Mouse (Mus musculus): ENCODE measurements around the gene Zfp553. TPM values are rescaled to one million over a fixed set of nuclear protein-coding genes. Genes with fewer than 3 reads are reported as not detected.

Zfp553 gene
- polyA plus RNA-seq, 1 experiment from 2014 or later = 51.9 TPM

DNA sequence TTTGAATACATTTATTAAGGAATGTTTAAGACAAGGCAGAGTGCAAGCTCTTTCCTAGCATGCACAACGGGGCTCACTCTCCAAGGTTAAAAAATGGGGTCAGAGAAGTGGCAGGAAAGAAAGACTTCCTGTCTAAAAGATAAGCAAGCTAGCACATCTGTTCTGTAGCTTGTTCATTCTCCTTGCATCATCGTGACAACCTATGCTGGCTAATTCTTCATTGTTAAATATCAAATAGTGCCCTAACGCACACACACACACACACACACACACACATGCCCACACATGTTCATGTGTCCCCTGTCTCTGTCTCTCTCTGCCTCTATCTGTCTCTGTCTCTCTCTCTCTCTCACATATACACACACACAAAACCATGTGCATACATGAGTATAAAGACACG lies 48.3 kb downstream of the Zfp553 start:
- Histone ChIP-seq H3K9ac (no peak overlapping the region), H3K27ac (replicated peaks) (no peak overlapping the region)
- no peak for ATAC-seq (ENCODE audit: low FRiP score, low read depth)

DNA sequence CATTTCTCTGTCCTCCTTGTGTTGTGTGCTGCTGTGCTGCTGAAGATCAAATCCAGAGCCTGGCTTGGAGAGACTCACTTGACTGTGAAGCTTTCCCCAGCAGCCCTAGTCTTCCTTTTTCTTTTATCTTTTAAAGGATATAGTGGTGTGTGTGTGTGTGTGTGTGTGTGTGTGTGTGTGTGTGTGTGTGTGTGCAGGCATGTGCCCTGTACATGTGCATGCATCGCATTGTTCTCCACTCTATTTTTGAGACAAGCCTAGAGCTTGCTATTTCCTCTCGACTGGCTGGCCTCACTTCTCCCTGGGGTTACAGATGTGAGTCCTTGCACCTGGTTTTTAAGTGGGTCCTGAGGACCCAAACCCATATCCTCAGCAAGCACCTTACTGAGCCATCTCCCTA lies 49.3 kb downstream of the Zfp553 start:
- no peak overlapping the region for H3K27ac ChIP-seq (replicated peaks)
- H3K4me1 ChIP-seq (replicated peaks) = no peaks in the 10 kb centered on the region
- WGBS = 86% methylated on average over 2 of the region's 2 CpGs
- no peaks in the 10 kb centered on the region for H3K27me3 ChIP-seq
- H3K4me3 ChIP-seq = no peak overlapping the region
- no peak for ATAC-seq (ENCODE audit: low FRiP score, low read depth)
- no peak overlapping the region for H3K9ac ChIP-seq
- H3K9me3 ChIP-seq = no peaks in the 10 kb centered on the region
- H3K36me3 ChIP-seq = no peaks in the 10 kb centered on the region
- H3K4me2 ChIP-seq = no peak overlapping the region

More for the DNA sequence above, 48.3 kb downstream of the Zfp553 start:
- Histone ChIP-seq H3K4me3 (no peak overlapping the region), H3K36me3 (no peaks in the 10 kb centered on the region), H3K9me3 (no peaks in the 10 kb centered on the region), H3K4me1 (replicated peaks) (no peaks in the 10 kb centered on the region), H3K4me2 (no peak overlapping the region), H3K27me3 (no peaks in the 10 kb centered on the region)
- WGBS = 85% methylated on average over 4 of the region's 4 CpGs

DNA sequence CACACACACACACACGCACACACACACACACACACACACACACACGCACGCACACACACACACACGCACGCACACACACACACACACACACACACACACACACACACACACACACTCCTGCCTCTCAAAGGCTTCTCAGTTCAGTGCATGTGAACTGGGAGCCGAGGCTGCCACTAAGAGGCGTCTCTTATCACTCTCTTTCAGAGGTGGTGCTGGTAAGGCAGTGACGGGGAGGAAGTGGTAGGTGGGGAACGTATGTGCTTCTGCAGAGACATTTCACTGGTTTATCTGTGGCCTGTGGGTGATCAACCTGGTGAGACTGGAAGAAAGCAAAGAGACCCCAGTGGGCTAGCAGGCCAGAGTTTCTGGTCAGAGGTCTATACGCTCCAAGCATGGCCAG lies 52.3 kb downstream of the Zfp553 start:
- H3K27me3 ChIP-seq = no peaks in the 10 kb centered on the region
- no peaks in the 10 kb centered on the region for H3K36me3 ChIP-seq
- no peaks in the 10 kb centered on the region for H3K9me3 ChIP-seq
- H3K9ac ChIP-seq = no peak overlapping the region
- 89% methylated on average over 7 of the region's 10 CpGs for WGBS
- no peak overlapping the region for H3K4me3 ChIP-seq
- no peaks in the 10 kb centered on the region for H3K4me1 ChIP-seq (replicated peaks)
- no peak overlapping the region for H3K4me2 ChIP-seq
- no peak overlapping the region for H3K27ac ChIP-seq (replicated peaks)
- ATAC-seq (ENCODE audit: low FRiP score, low read depth) = no peak

Other genes starting within 250 kb of the Zfp553 start
- 4.8 and 5.5 TPM in 2 replicates for gene Mvp, start 218.4 kb upstream of the Zfp553 start, polyA plus RNA-seq (2015; fragmentation: Nextera tagmentation; extraction: Ambion mirVana)
- gene Pagr1b, start 216.6 kb upstream of the Zfp553 start, polyA plus RNA-seq (2015; fragmentation: Nextera tagmentation; extraction: Ambion mirVana) = 0.28 TPM in 1 of 2 replicates, not detected in the other
- 28.1 and 46.9 TPM in 2 replicates for gene Pagr1a, start 215.7 kb upstream of the Zfp553 start, polyA plus RNA-seq (2015; fragmentation: Nextera tagmentation; extraction: Ambion mirVana)
- 63.3 and 77.5 TPM in 2 replicates for gene Gm42742, start 212.0 kb upstream of the Zfp553 start, polyA plus RNA-seq (2015; fragmentation: Nextera tagmentation; extraction: Ambion mirVana)
- gene Prrt2, start 211.8 kb upstream of the Zfp553 start, polyA plus RNA-seq (2015; fragmentation: Nextera tagmentation; extraction: Ambion mirVana) = 54.2 and 62.4 TPM in 2 replicates
- gene Maz, start 206.0 kb upstream of the Zfp553 start, polyA plus RNA-seq (2015; fragmentation: Nextera tagmentation; extraction: Ambion mirVana) = 84.0 and 87.3 TPM in 2 replicates
- gene Kif22, start 190.6 kb upstream of the Zfp553 start, polyA plus RNA-seq (2015; fragmentation: Nextera tagmentation; extraction: Ambion mirVana) = 26.1 and 31.7 TPM in 2 replicates
- gene Zg16, start 145.7 kb upstream of the Zfp553 start, polyA plus RNA-seq (2015; fragmentation: Nextera tagmentation; extraction: Ambion mirVana) = not detected in 2 replicates
- 2.0 and 3.3 TPM in 2 replicates for gene AI467606, start 141.7 kb upstream of the Zfp553 start, polyA plus RNA-seq (2015; fragmentation: Nextera tagmentation; extraction: Ambion mirVana)
- gene Qprt, start 110.8 kb upstream of the Zfp553 start, polyA plus RNA-seq (2015; fragmentation: Nextera tagmentation; extraction: Ambion mirVana) = 0.70 and 1.1 TPM in 2 replicates
- gene Spn, start 95.2 kb upstream of the Zfp553 start, polyA plus RNA-seq (2015; fragmentation: Nextera tagmentation; extraction: Ambion mirVana) = 0.05 and 0.06 TPM in 2 replicates
- gene Cd2bp2, start 37.0 kb upstream of the Zfp553 start, polyA plus RNA-seq (2015; fragmentation: Nextera tagmentation; extraction: Ambion mirVana) = 72.1 and 72.3 TPM in 2 replicates
- 37.2 and 38.8 TPM in 2 replicates for gene Tbc1d10b, start 24.6 kb upstream of the Zfp553 start, polyA plus RNA-seq (2015; fragmentation: Nextera tagmentation; extraction: Ambion mirVana)
- 4.9 and 5.0 TPM in 2 replicates for gene Mylpf, start 24.2 kb upstream of the Zfp553 start, polyA plus RNA-seq (2015; fragmentation: Nextera tagmentation; extraction: Ambion mirVana)
- 18.4 and 19.3 TPM in 2 replicates for gene Sept1, start 69 bp downstream of the Zfp553 start, polyA plus RNA-seq (2015; fragmentation: Nextera tagmentation; extraction: Ambion mirVana)
- 72.0 and 80.9 TPM in 2 replicates for gene Zfp771, start 11.2 kb downstream of the Zfp553 start, polyA plus RNA-seq (2015; fragmentation: Nextera tagmentation; extraction: Ambion mirVana)
- 122 TPM in 2 replicates for gene Dctpp1, start 27.6 kb downstream of the Zfp553 start, polyA plus RNA-seq (2015; fragmentation: Nextera tagmentation; extraction: Ambion mirVana)
- 61.5 and 63.7 TPM in 2 replicates for gene Sephs2, start 41.0 kb downstream of the Zfp553 start, polyA plus RNA-seq (2015; fragmentation: Nextera tagmentation; extraction: Ambion mirVana)
- gene Itgal, start 63.2 kb downstream of the Zfp553 start, polyA plus RNA-seq (2015; fragmentation: Nextera tagmentation; extraction: Ambion mirVana) = 0.17 and 0.39 TPM in 2 replicates
- 17.7 and 20.4 TPM in 2 replicates for gene Zfp768, start 112.5 kb downstream of the Zfp553 start, polyA plus RNA-seq (2015; fragmentation: Nextera tagmentation; extraction: Ambion mirVana)
- 8.4 and 8.8 TPM in 2 replicates for gene Zfp747, start 143.0 kb downstream of the Zfp553 start, polyA plus RNA-seq (2015; fragmentation: Nextera tagmentation; extraction: Ambion mirVana)
- 3.9 and 5.1 TPM in 2 replicates for gene 9130019O22Rik, start 154.1 kb downstream of the Zfp553 start, polyA plus RNA-seq (2015; fragmentation: Nextera tagmentation; extraction: Ambion mirVana)
- gene E430018J23Rik, start 160.6 kb downstream of the Zfp553 start, polyA plus RNA-seq (2015; fragmentation: Nextera tagmentation; extraction: Ambion mirVana) = 5.6 and 6.4 TPM in 2 replicates
- 4.8 and 4.9 TPM in 2 replicates for gene Zfp764, start 173.8 kb downstream of the Zfp553 start, polyA plus RNA-seq (2015; fragmentation: Nextera tagmentation; extraction: Ambion mirVana)
- gene Zfp688, start 189.0 kb downstream of the Zfp553 start, polyA plus RNA-seq (2015; fragmentation: Nextera tagmentation; extraction: Ambion mirVana) = 26.8 and 28.0 TPM in 2 replicates
- 14.7 and 15.8 TPM in 2 replicates for gene Zfp689, start 216.1 kb downstream of the Zfp553 start, polyA plus RNA-seq (2015; fragmentation: Nextera tagmentation; extraction: Ambion mirVana)
- gene Prr14, start 226.6 kb downstream of the Zfp553 start, polyA plus RNA-seq (2015; fragmentation: Nextera tagmentation; extraction: Ambion mirVana) = 36.9 and 42.8 TPM in 2 replicates
- 13.9 and 15.4 TPM in 2 replicates for gene Fbrs, start 246.1 kb downstream of the Zfp553 start, polyA plus RNA-seq (2015; fragmentation: Nextera tagmentation; extraction: Ambion mirVana)